Comparison of ENCODE assay signal across 14 mouse cellular contexts in genomic region chr1:157756977-157757376, GRCm38 (mm10).
"Had no signal": no experiment of that assay in that cellular context is flagged by ENCODE, and none has a peak within 500 bp of the region (broad histone marks: within the 10 kb centered on the region; RNA-seq: fewer than 3 reads in every experiment).

No protein-coding gene starts in this region.

- H3K4me2 ChIP-seq: limb, embryonic 13.5 days; midbrain, embryonic 12.5 days had no signal

- ATAC-seq: midbrain, embryonic 16.5 days had no signal

- H3K27ac ChIP-seq: kidney, postnatal 0 days; limb, embryonic 13.5 days; liver, embryonic 14.5 days; midbrain, embryonic 12.5 days had no signal

- DNase-seq: kidney, adult 2 months; kidney, postnatal 36 days; layer of hippocampus, adult 9-11 months; left cerebral cortex, postnatal 4 days; lung, adult 18-20 months; right cerebral cortex, postnatal 4 days; spleen, adult 18-20 months; thymus, adult 2 months; thymus, postnatal 36 days had no signal

- H3K4me3 ChIP-seq: limb, embryonic 13.5 days; midbrain, embryonic 12.5 days had no signal

- H3K9ac ChIP-seq: limb, embryonic 13.5 days; liver, embryonic 14.5 days; midbrain, embryonic 12.5 days had no signal

- H3K36me3 ChIP-seq: limb, embryonic 13.5 days; midbrain, embryonic 12.5 days had no signal

- H3K9me3 ChIP-seq: limb, embryonic 13.5 days; midbrain, embryonic 12.5 days had no signal

- H3K27me3 ChIP-seq: limb, embryonic 13.5 days; midbrain, embryonic 12.5 days had no signal

- H3K4me1 ChIP-seq: limb, embryonic 13.5 days had no signal
